ENCODE assay signal across 8 mouse cellular contexts in the genomic region with DNA sequence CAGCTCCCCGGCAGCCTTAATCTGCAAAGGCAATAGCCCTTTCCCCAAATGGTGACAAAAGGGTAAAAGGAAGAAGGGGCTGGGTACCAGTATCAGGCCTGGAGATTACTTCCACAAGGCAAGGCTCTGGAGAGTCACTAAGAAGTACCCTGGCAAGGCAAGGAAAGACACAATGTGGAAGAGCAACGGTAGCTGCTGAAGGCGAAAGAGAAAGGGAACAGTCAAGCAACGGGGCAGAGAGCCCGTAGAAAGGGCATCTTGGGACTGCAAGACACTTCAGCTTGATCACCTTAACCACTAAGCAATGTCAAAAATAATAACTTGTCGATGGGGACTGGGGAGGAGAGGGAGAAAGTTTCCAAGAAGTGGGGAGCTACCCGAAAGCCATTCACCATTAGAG.
A peak's percentile ranks its signal among the peaks of the same experiment; 100 is the strongest.
DNase-seq lines count a peak whose midpoint lies in the region; ATAC-seq and TF ChIP-seq lines count a peak whose summit lies in the region.

No protein-coding gene starts in this region.

- 13% methylated on average over 7 of the region's 7 CpGs for WGBS in limb, embryonic 14.5 days

- intact Hi-C loops in gastrocnemius, adult 2 months (cut with DNase I) = loop anchor here (10.0 kb wide), 2 partner anchors 92 to 238 kb away; no protein-coding TSS in a partner anchor

- H3K9me3 ChIP-seq in megakaryocyte, embryonic 14.5 days = no peaks in the 10 kb centered on the region
- no peaks in the 10 kb centered on the region for H3K9me3 ChIP-seq in limb, embryonic 14.5 days (ENCODE audit: control insufficient read depth, low read length)

- H3K36me3 ChIP-seq in megakaryocyte, embryonic 14.5 days (replicated peaks; ENCODE audit: low read length) = no peaks in the 10 kb centered on the region
- no peaks in the 10 kb centered on the region for H3K36me3 ChIP-seq in limb, embryonic 14.5 days (ENCODE audit: control insufficient read depth, insufficient read depth, low read length)

- peak overlapping the region; percentile 80 for H3K4me3 ChIP-seq in gastrocnemius, adult 2 months
- peak overlapping the region; percentile 90 for H3K4me3 ChIP-seq in megakaryocyte, embryonic 14.5 days (replicated peaks)
- peak overlapping the region; percentile 67 for H3K4me3 ChIP-seq in limb, embryonic 14.5 days (replicated peaks; ENCODE audit: low read length)

- H3K4me1 ChIP-seq in megakaryocyte, embryonic 14.5 days = peaks cover 30% of the 10 kb centered on the region
- peaks cover 13% of the 10 kb centered on the region; the same call in 1 of the 2 replicates for H3K4me1 ChIP-seq in limb, embryonic 14.5 days (ENCODE audit: control insufficient read depth, insufficient read depth, low read length)

- peak overlapping the region; percentile 75 for H3K27ac ChIP-seq in gastrocnemius, adult 2 months
- H3K27ac ChIP-seq in limb, embryonic 14.5 days (replicated peaks; ENCODE audit: low read depth, low read length) = no peak overlapping the region

- peak overlapping the region; percentile 89 for H3K4me2 ChIP-seq in limb, embryonic 14.5 days (replicated peaks; ENCODE audit: low read depth, low read length, severe bottlenecking)

- TF ChIP-seq POLR2A in limb, embryonic 14.5 days (IDR thresholded peaks at IDR 0.05; ENCODE audit: borderline replicate concordance, extremely low read depth, insufficient read depth, insufficient read length) = no peak

- peaks cover 87% of the 10 kb centered on the region for H3K27me3 ChIP-seq in megakaryocyte, embryonic 14.5 days (replicated peaks)
- 0 out of 2 replicates have a peak, but pooled peaks cover 4% of the 10 kb centered on the region for H3K27me3 ChIP-seq in limb, embryonic 14.5 days (ENCODE audit: control insufficient read depth, insufficient read depth, low read length)

- no peak for ATAC-seq in megakaryocyte, adult 5-6 weeks (ENCODE audit: poor library complexity, severe bottlenecking)
- no peak for ATAC-seq in limb, embryonic 14.5 days (ENCODE audit: low FRiP score, low read depth)

- TF ChIP-seq CTCF in gastrocnemius, adult 2 months (IDR thresholded peaks at IDR 0.05) = no peak

- peak overlapping the region; percentile 83 for H3K9ac ChIP-seq in limb, embryonic 14.5 days (ENCODE audit: low read depth, low read length, severe bottlenecking)

- no peak for DNase-seq in gastrocnemius, adult 2 months
- no peak for DNase-seq in gastrocnemius, postnatal 4 days (ENCODE audit: low spot score in 2 of 2)
- no peak for DNase-seq in limb, embryonic 14.5 days (ENCODE audit: low spot score)
- DNase-seq in ovary, adult 18-20 months (ENCODE audit: low spot score) = no peak
- no peak for DNase-seq in frontal cortex, postnatal 14 days (ENCODE audit: low spot score in 2 of 2)
- DNase-seq in adrenal gland, adult 8-10 months = no peak
